Mouse (Mus musculus) cerebral cortex, adult 2 months (tissue): Measurements from ENCODE around the gene Adprm.

Experiments
- WGBS: fragments of 180-500 bp; shearing (Covaris S2); methylation state at CpG from one replicate; pipeline ENCODE4 v1.1.7; 2018; 5-methylcytosine and 5-hydroxymethylcytosine counted together

Adprm gene

GRCm38 (mm10) chr11:67023802-67024340 lies 28.5 kb downstream of the Adprm start:
- 17% methylated on average over 6 of the region's 6 CpGs for WGBS

GRCm38 (mm10) chr11:67023191-67023590 lies 29.2 kb downstream of the Adprm start:
- 34% methylated on average over 1 of the region's 1 CpGs for WGBS

- 87% methylated on average over 13 of the region's 13 CpGs for WGBS
Observed at GRCm38 (mm10) chr11:67022354-67023115, 29.9 kb downstream of the Adprm start.

- 3% methylated on average over 12 of the region's 12 CpGs for WGBS
Observed at GRCm38 (mm10) chr11:67020948-67021347, 31.4 kb downstream of the Adprm start.

GRCm38 (mm10) chr11:67019711-67020475 lies 32.5 kb downstream of the Adprm start:
- 44% methylated on average over 7 of the region's 7 CpGs for WGBS

DNA sequence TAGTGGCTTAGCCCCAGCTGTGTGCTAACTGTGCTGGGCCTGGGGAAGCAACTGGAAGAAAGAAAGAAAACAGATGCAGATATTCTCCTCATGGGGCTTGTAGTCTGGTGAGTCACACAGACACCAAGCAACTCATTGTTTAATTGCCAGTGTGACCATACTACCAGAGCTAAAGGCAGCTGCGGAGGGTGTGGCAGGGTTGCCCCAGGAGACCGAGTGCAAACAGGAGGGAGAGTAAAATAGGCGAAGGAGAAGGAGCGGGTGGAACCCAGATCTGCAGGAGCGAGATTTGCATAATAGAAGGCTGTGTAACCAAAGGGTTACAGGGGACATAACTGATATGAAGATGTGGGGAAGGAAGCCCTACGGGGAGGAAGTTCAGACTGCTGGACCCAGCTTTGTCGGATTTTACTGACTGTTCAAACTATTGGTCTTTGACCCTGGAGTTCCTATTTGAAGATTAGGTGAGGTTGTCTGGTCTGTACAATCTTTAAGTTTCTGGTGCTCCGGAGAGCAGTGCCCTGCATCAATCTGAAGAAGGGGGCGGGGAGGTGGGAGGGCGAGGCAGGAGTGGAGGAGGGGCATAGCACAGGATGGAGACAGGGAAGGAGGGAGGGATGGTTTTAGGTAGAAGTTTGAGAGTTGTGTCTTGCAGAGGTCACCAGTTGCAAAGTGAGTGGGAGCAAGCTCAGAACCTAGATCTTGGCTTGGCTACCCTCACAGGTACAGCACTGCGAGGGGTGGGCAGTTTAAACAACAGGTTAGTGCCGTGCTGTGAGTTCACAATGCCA lies 34.4 kb downstream of the Adprm start:
- 40% methylated on average over 12 of the region's 12 CpGs for WGBS

DNA sequence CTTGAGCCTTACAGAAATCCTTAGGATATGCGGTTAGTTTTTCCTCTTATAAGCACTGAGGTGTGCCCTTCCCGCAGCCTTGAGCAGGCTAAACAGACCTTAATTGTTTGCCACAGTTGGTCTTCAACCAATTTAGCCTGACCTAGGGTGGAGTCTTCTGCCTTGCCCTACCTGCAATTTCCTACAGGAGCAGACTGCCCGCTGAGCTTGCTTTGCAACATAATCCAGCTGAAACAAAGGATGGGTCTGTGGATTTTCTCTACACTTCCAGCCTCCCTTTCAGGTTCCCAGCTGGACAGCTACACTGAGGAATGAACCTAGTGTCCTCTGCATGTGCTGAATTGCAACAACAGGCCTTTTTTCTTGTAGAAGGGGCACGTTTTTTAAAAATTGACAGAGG lies 40.8 kb downstream of the Adprm start:
- 82% methylated on average over 4 of the region's 4 CpGs for WGBS

DNA sequence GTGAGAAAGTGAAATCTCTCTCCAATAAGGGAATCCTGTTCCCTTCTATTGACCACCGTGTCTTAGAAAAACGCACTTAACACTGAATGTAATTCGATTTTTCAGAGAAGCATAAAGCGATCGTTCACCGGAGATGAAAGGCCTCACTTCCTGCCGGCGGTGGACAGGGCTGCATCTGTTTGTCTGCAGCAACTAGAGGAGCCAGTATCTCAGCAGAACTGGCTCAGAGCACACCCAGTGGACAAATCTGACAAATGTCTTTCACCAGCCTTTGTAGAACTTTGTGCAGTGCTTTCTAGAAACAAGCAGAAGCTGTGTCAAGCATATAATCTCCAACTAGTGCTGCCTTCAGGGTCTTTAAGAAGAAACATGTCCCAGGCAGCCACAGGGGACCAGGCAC lies 42.0 kb downstream of the Adprm start:
- 10% methylated on average over 8 of the region's 8 CpGs for WGBS

DNA sequence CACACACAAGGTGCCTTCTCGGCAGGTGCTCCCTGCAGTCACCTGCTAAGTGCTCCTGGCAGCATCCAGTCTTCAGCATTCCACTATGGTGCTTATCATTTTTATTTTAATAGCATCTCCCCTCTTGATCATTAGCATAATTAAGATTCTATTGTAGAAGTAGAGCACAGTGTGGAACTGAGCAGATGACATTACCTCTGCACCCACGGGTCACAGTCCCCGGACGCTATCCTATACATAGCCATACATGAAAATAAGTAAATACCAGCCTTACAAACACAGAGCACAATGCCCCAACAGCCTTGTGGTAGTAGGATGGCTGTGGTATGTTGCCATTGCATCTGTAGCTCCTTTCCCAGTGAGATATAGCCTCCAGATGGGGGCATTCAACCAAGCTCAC lies 43.9 kb downstream of the Adprm start:
- WGBS: 93% methylated on average over 4 of the region's 4 CpGs

DNA sequence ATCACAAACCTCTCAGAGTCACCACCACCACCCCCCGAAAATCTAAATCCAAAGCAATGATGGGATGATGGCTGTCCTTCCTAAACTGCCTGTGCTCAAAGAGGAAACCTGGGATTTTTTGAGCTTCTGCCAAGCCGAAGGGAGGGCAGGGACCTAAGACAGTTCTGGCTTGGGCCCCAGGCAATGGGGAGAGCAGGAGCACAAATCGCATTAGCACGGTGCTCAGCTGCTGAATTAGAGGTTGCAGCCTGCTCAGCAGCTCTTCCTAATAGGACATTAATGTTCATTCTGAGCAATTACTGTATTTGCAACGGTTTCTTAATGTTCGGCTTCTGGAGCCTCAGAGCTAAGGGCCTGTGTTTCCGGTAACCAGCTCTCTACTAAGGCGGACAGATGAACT lies 44.4 kb downstream of the Adprm start:
- WGBS: 80% methylated on average over 8 of the region's 8 CpGs

- WGBS: 80% methylated on average over 2 of the region's 2 CpGs
Observed at GRCm38 (mm10) chr11:67002911-67003310, 49.5 kb downstream of the Adprm start.

GRCm38 (mm10) chr11:67001717-67002116 lies 50.7 kb downstream of the Adprm start:
- WGBS: 72% methylated on average over 1 of the region's 1 CpGs

GRCm38 (mm10) chr11:67000671-67001070 lies 51.7 kb downstream of the Adprm start:
- WGBS: 52% methylated on average over 4 of the region's 4 CpGs

DNA sequence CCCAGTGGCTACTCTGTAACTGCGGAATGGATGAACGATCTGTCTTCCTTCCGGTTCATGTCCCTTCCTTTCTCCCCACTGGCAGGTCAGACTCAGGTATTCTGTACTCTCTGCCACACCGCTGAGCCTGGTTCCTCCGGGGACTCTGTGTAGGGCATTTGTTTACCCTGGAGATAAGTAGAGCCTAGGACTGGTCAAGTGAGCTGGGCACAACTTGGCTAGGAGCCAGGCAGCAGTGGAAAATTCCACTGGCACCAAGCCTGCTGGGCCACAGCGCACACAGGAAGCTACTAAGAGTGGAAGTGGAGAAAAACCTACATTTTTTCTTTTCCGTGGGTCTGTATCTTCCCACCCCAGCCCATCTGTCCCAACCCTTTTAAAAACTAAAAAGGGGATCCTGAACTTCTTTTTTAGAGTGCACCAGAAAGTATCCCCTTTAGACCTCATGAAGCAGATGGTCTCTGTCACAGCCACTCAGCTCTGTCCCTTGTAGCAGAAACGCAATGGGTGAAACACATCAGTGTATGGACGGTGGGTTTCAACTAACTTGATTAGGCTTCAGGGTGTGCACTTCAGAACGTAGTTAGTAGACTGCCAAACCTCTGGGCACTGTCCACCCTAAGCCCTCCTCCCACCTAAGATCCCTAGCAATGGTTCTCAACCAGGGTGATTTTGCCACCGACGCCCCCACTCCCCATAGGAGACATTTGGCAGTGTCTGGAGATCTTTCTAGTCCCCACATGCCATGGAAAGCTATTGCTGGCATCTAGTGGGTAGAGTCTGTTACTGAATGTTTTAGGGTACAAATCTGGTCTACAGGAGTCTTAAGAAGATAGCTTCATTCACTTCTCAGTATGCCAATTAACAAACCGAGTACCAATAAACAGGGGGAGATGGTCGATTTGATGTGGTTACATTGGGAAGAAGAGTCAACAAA lies 53.7 kb downstream of the Adprm start:
- whole genome bisulfite sequencing: 48% methylated on average over 14 of the region's 14 CpGs

DNA sequence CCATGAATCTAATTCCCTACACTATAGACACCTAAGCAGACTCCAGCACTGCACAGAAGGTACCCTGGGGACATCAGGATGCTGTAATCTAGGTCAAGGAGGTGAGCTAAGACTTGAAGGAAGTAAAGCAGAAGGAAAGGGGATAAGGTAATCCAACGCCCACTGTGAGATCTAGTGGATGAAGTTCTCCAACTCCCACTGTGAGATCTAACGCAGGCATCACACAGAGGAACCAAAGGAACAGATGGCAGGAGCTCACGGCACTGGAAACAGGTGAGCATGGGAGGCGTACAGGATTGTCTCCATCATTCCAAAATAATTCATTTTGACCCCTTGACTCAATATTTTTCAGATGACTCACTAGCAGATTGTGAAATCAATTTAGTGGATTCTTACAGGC lies 55.9 kb downstream of the Adprm start:
- 70% methylated on average over 4 of the region's 4 CpGs for WGBS

DNA sequence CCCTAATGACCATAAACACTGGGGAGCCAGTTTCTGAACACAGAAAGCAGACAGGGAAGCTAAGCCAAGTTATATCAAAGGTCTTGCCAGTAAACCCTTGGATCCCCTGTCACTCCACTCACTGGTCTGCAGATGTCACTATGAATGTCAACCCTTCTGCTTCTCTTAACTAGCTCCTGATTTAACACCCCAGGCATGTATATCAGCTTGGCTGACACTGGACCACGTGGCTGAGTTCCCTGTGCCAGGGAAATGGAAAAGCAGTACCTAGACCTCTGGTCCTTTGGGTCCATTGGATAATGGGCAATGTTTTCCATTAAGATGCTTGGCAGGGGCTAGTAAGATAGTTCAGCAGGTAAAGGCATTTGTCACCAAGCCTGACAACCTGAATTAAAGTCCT lies 58.7 kb downstream of the Adprm start:
- WGBS: 32% methylated on average over 1 of the region's 1 CpGs

DNA sequence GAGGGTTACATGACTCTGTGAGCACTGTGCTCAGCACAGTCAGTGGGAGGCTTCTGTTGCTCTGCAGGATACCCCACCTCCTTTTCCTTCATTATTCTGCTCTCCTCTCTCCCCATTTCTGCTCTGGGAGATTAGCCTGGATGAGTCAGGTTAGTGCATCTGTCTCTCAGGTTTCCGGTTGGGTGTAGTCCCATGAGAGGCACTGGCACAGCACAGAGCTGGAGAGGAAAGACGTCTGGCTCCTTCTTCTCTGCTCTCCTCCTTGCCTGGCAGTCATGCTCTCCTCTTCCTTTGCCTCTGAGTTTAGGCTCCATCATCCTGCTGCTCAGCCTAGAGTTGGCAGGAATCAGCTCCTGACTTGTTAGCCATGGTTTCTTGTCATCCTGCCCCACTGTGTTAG lies 60.2 kb downstream of the Adprm start:
- 41% methylated on average over 2 of the region's 2 CpGs for WGBS
